Mouse (Mus musculus) activated CD4-positive, CD25-positive, alpha-beta regulatory T cell, adult 4 months (primary cell): Measurements from ENCODE around the gene Ell. TPM values are rescaled to one million over a fixed set of nuclear protein-coding genes. Genes with fewer than 3 reads are reported as not detected.
A peak's percentile ranks its signal among the peaks of the same experiment; 100 is the strongest.

ENCODE experiments used
- ATAC-seq: one replicate; pipeline ENCODE4 v1.8.0; 2017
- polyA plus RNA-seq, 2 experiments: library from polyadenylated mRNA; unstranded; fragments of 100-300 nt; shearing (Covaris generic); gene quantifications; one replicate each; pipeline ENCODE4 v1.2.1; 2017

Gene Ell
- polyA plus RNA-seq, 2 experiments from 2014 or later, result 27.8 to 35.2 TPM

DNA sequence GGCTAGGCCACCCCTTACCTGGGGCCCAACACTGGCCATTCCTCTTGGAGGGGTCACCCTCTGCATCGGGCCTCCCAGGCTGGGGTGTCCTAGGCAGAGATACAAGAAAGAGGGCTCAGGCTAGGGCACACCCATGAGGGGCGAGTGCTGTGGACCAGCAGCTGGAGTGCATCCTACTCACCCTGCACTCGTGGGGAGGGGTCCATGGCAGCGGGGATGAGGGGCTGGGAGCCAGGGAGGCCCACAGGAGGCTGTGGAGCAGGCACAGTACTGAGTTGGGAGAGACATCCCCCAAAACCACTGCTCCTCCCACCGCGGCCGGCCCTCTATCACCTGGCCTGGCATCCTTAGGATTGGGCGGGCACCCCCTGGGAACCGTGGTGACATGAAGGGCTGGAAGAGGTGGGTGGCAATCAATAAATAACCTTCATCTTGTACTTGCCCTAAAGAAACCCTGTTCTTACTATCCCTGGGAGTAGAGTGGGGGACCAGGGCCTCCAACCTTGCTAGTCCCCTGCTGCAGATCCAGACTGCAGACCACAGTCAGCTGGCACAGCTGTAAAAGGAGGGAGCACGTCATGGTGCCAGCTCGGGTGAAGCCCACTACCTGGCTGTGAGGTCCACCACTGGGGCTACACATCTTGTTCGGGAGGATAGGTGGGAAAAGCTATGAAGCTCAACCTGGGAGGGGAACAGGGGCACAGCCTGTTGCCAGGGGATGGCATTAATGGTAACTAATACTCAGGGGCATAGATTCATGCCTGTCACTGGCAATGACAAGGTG is 60.4 kb downstream of the Ell start:
- no peak for ATAC-seq

DNA sequence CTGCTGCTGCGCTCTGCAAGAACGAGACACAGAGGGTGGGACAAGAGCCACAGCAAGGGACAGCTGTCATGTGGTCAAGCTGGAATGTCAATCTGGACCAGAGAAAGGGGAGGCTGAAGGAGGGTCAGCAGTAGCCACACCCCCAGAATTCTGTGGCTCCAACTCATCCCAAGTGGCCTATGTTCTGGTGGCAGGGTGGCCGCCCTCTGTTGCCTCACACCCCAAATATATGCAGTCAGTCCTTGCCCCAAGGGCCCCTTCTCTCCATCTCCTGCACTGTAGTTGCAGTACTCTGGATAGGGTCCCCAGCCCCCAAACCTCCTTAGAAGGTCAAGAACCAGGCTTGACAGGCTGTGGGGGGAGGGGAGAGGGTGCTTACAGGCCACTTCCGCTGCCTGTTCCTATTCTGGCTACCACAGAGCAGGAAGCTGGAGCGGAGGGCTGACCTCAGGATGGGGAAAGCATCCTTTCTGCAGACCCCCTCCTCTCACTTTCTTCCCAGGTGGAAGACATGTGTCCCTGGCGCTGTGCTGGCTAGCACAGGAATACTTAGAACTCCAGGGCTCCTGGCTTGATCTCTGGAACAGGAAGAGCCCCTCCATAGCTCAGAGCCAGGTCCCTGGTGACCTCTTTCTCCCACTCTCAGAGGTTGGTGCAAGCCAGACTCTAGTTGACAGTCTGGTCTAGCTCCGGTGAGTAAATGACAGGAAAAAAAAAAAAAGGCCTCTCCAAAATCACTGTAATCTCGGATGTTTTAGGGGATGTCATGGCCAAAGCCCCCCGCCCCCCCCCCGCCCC is 61.4 kb downstream of the Ell start:
- no peak for ATAC-seq

DNA sequence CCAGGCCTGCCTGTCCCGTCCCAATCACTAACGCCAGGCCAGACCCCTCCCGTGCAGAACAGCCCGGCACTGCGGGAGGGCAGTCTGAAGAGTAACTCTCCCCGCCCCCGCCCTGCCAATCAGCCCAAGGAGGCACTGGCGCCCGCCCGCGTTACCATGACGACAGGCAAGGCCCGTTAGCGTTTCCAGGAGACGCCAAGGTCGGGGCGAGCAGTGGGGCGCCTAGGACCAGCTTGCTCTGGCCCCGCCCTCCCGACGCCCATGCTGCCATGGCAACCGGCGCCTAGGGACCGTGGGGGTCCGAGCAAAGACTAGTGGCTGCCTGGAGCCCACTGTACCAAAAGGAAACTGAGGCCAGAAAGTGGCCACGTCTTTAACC is 62.0 kb downstream of the Ell start:
- ATAC-seq, result peak; percentile 87

DNA sequence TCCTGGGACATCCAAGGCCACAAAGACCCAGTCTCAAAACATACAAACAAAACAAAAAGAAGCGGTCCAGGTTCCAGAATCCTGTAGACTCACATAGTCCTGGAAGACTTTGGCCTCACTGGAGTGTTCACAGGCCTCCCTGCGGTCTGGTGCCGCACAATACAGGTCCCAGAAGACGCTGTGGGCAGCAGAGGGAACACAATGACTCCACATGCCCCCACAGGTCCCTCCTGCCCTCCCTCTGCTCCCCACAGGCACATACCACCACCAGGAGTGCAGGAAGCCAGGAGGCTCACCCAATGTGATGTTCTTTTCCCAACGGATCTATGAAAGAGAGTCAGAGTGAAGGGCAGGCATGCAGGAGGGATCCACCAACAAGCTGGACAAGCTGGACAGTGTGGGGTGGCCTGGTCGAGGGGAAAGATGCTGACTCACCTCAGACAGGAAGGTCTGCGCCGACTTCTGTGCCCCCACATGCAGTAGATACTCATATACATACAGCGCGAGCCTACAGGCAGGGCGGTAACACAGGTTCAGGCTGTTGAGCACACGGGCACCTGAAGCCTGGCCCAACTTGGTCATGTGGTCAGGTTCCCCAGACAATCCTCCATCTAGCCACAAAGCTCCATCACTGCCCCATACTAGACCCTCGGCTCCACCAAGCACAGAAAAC is 63.0 kb downstream of the Ell start:
- no peak for ATAC-seq

DNA sequence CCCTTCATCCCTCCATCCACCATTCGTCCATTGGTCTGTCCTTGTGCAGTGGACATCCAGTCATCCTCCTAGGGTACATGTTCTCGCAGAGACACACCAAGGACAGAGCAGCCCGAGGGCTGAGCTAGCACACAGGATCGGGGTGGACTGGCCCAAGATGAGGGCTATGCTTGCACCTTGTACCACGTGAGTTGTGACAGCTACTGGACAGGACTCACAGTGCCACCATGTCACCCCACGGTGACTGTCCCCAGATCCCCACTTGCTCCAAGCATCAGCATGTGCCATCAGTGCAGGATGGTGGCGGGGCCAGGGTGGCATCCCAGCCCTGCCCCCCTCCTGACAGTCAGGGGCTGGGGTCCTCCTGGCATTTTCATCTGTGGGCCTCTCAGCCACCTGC is 65.3 kb downstream of the Ell start:
- ATAC-seq, result no peak

DNA sequence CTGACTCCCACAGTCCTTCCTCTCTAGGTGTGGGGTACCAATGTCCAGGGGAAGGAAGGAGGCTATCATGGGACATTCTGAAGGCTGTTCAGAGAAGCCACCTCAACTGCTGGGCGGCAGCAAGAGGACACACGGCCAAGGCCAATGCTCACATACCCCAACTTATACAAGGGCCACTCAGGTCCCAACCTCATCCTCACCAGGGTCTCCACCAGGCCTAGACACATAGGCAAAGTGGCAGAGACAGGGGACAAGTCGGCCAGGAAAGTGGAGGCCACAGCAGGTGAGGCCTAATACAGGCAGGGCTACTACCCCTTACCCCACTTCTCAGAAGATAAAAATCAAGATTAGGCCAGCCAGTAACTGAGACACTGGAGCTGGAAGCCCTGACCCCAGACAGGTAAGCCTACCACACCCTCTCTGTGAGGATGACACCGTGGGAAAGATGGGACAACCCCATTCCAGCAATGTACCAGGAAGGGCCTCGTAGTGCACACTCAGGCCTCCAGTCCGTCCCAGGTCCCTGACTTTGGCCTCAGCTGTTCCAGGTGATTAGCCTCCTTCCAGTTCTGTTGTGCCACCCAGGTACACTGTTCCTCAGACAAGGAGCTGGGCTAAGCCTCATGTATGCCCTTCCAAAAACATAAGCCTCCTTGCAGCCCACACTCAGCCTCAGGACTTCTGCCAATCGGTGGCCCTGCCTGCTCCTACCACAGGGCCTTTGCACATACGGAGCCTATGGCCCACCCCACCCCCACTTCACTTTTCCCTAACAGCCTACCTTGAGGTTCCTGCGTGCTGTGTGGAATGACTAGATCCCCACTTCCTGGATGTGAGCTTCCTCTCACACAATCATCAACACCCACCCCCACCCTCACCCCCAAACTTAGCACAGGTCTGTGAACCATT is 66.9 kb downstream of the Ell start:
- ATAC-seq, result no peak

DNA sequence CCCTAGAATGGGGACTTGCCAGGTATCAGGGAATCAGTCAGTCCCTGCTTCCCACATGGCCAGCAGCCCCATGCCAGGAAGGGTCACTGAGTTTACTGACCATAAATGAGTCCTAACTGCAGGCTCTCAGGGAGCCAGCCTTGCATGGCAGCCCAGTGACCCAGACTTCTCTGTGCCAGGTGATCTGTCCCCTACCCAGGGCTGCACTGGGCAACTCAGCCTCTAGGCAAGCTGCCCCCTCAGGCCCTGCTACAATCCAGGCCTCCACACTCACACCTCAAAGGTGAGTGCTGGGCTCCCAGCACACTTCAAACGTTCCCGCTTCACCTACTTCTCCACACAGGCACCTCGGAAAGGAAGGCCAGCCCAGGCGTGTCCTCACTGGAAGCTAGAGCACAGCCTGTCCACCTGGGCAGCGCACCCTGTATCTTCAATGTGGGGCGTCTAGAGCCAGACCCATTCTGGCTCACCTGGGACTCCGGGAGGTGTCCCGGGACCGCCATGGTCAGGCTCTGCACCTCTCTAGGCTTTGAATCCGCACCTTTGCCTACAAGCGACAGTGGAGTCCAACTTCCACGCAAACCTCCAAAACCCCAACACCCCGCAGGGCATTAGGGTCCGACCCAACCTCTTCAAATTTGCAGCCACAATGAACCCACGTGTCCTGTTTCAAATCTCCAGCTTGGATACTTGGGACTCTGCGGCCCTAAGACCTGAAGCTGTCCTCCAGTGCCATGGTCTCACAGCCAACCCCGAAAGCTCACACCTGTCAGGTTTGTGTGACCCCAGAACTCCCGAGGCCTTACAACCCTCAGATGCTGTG is 67.7 kb downstream of the Ell start:
- no peak for ATAC-seq

DNA sequence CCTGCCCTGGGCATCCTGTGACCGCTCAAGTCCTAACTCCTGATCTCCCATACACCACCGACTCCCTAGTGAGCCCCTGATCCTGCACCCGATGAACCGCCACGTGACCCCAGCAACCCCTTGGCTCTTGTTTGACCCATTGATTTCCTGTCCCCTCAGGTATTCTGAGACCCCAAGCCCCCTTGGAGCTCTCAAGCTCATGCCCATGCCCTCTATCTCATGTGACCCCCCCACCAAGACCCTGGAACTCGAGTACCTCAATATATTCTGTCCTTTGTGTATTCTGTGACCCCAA is 68.3 kb downstream of the Ell start:
- ATAC-seq, result no peak

DNA sequence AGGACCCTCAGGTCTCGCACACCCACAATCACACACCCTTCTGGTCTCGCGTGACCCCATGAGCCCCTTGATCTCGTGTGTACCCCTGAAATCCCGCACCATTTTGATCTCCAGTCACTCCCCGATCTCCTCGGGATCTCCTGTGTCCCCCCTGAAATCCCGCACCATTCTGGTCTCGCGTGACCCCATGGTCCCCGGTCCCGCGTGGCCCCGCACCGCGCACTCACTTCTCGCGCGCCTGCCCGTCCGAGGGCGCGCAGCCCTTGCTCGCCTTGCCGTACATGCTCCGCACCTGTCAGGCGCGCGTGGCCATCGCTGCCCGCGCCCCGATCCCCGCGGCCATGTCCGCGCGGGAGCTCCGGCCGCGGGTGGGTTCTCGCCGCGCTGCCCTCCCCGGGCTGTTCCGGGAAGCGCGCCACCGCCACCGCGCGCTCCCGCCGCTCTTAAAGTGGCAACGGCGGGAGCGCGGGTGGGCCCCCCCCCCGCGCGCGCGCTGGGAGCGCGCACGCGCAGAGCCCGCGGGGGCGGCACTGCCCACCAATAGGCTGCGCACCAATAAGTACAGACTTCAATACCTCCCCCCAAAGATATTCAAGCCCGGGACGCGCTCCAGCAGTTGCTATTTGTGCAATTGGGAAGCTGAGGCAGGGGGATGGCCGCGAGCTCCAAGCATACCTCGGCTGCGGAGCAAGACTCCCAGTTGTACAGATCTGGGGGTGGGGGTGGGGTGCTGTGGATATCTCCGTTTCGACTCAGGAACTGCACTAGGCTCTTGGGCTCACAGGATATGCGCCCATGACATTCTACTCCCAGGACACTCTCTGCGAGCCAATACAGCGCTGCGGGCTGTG is 68.9 kb downstream of the Ell start:
- no peak for ATAC-seq

DNA sequence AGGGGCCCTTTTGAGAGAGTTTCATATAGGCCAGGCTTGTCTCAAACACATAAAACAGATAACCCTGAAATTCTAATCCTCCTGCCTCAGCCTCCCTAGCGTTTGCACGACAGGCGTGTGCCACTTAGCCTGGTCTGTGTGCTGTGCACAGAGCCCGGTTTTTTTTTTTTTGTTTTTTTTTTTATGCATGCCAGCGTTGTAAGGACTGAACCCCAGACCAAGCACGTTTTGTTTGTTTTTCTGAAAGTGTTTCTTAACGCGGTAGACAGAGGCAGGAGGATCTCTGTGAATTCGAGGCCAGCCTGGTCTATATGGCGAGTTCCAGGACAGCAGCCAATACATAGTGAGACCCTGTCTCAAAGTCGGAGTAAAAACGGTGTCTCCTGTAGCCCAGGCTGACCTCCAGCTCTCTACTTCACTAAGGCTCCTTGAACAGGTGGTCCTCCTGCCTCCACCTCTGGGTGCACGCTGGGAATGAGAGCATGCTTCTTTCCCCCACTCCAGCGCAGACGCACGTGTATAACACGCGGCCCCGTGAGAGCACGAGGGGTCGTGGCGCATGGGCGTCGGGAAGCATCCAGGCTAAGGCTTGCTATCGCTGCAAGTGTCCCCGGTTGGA is 69.6 kb downstream of the Ell start, which contains the start of gene Ssbp4:
Ssbp4 (minus strand) TSS at position 124 of the 619 bp plus-strand sequence.
- no peak for ATAC-seq

DNA sequence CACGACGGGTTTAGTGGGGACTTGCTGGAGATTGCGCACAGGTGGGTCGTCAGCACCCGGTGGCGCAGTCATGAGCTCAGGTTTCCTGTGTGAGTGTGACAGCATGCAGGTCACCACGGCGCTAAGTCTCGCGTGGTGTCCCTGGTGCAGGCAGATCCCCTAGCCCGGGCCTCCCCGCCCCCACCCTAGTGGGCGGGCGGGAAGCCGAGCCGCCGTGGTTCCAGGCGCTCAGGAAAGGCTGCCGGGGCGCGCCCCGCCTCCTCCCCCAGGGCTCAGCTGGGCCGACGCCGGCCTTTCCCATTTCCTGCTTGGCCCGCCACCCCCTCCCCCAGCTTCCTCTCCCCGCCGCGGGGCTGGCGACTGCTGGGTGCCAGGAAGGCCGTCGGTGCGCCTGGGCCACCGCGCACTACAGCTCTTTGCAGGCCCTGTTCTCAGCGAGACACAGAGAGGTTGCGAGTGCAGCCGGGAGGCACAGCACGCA is 70.2 kb downstream of the Ell start:
- ATAC-seq, result peak; percentile 59

DNA sequence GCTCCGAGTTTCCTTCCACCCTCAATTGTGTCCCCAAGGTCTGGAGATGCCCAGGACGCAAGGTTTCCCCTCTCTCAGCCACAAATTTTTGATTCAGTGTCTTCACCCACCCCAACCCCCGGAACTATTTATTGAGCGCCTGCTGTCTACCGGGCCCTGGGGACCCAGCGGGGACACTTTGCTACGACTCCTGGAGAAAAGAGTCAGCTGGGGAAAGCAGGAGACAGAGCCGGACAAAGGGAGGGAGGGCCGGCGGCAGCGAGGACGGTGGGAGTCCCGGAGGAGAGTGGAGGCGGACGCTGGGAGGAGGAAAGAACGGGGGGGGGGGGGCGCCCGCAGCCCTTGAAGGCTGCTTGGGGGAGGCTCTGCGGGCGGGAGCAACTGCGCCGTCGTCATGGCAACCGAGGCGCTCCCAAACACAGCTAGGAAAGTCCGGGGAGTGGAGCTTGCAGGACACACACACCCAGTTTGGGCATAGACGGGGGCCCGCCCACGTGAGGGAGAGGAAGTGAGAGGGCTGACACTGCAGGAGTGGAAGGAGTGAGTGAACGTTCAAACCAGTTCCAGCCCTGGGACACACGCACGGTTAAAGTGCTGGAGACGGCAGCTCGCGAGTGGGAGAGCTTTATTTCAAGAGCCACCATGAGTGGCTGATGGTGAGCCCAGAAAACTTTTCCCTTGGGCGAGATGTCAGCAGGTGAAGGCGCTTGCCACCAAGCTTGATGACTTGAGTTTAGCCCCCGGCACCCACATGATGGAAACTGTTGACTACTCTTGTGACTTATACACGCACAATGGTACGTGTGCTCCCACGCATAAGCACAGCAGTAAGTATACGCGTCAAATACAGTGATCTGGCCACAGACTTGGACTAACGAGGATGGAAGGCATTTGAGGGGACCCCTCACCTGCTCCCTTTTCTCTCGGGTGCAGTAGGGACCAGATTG is 70.9 kb downstream of the Ell start:
- ATAC-seq, result peak; percentile 50

DNA sequence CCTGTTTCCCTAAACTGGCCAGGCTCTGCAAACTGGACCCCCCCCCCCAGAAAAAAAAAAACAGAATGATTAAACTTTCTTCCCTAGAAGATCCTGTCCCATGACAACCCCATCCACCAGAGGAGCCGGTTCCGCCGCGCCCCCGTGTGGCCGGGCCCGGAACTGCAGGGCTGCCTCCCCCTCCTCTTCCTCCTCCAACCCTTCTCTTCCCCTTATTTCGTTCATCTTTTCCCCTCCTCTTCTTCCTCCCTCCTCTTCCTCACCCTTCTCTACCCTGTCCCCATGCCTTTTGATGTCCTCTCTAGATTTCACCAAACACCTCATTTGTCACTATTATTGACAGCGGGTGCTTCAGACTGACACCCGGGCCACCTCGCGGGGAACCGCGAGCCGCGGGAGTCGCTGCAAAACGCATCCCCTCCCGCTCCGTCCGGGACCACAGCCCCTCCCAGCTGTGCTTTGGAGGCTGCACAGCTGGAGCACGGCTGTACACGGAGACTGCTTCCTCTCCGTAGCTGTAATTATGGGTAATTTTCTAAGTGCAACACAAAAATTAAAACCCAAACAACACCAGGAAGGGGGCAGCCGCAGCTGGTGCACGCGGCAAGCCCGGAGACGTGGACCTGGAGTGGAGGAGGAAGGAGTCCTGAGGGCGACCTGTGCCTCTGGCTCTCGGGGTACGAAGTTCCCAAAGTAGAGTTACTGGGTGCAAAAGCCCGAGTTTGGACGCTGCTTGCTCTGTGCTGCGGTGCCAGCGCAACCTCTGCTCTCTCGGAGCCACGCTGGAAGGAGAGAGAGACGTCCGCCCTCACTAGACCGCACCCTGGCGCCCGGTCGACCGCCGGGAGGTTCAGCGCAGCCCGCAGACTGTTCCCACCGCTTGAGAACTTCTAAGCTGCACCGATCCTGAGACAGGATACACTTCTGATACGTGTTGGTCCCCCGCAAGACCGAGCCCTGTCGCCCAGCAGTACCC is 71.8 kb downstream of the Ell start:
- ATAC-seq, result peak; percentile 5

DNA sequence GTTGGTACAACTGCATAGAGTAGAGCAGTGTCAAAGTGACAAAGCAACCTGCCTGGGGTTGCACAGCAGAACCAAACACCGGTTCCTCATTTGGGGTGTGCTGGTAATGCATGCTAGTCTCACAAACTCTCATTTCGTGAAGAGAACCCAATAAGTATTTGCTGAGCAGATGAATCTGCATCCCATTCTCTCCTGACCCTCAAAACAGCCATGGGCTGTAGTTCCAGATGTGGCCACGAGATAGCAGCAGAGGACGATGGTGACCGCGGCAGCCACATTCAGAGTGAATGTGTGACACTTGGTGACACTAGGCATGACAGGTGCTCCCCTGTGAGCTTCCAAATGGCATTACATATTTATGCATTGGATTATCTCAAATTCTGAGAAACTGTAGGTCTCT is 72.6 kb downstream of the Ell start:
- peak; percentile 29 for ATAC-seq

DNA sequence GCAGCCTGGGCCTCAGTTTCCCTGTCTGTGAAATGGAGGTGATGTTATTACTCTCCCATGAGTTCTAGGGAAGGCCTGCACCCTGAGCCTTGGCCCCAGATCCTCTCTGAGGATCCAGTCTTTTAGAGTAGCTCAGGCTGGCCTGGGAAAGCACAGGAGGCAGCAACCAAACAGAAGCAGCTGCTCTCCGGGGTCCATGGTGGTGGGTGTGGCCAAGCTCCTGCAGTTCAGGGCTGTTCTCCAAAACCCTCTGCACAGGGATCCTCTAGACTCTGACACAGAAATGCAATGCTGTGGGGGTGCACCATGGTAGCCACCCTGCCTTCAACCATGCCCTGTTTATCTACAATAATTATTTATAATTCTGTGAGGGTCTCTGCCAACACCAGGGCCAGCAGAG is 74.5 kb downstream of the Ell start:
- ATAC-seq, result no peak

DNA sequence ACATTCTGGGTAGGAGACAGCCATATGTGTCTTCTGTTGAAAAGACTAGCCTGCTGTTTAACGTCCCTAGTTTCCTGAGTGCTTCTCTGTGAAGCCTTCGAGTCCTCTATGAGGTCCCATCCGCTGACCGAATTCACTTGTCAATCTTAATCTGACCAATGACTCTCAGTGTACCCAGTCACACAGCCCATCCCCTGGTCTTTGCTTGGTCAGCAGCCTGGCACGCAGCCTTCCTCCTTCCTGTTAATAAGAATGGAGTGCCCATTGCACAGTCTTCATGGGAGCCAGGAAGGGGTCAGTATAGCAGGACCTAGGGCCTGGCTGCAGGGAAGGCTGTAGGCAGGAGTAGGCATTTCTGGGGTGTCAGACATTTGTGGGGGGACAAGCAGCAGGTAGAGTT is 75.2 kb downstream of the Ell start:
- ATAC-seq, result no peak

DNA sequence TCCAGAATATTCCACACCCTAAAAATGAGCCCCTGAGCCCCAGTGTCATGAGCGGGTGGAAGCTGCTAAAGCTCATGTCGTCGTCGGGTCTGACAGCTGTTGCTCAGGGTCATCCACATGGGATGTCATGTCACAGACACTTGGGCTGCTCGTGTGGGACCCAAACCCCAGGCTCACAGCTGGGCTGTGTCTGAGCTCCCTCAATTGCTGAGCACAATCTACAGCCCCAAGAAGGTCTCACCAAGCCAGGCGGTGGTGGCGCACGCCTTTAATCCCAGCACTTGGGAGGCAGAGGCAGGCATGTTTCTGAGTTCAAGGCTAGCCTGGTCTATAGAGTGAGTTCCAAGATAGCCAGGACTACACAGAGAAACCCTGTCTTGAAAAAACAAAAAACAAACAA is 76.0 kb downstream of the Ell start:
- ATAC-seq, result no peak

DNA sequence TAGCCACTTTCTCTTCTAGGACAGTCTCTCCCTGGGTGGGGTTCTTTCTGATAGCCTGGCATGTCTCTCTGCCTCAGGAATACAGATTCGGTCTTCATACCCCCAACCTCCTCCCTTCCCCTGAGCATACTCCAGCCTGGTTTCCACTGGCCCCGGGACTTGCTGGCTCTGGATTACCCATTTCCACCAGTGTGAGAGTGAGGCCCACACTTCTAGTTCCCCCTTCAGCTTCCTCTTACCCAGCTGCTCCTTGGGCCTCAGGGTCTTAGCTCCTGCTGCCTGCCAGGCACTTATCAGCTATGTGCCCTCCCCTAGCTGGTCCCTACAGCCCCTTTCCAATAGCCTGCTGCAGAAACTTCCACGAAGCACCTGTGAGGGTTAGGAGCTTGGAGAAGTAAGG is 76.6 kb downstream of the Ell start, which contains the start of gene Lrrc25:
Lrrc25 (plus strand) TSS at position 262 of the 400 bp plus-strand sequence.
- no peak for ATAC-seq
